Mouse (Mus musculus) liver, embryonic 16.5 days (tissue): ENCODE results near the gene Dnah2. TPM values are rescaled to one million over a fixed set of nuclear protein-coding genes. Genes with fewer than 3 reads are reported as not detected.

Experiments
- ATAC-seq: fragments of 200-750 bp; cut with Nextera tagmentation; 2 replicates; pipeline ENCODE4 v1.8.0; 2017; ENCODE audit warnings: low read depth, mild to moderate bottlenecking, moderate number of reproducible peaks, moderate library complexity
- H3K27ac ChIP-seq: fragments of 300-500 bp; sonication (generic); 2 replicates; pipeline ENCODE4 v1.5.1; 2014; ENCODE audit warnings: mild to moderate bottlenecking, low read length
- H3K27me3 ChIP-seq: fragments of 300-500 bp; sonication (generic); 2 replicates; pipeline ENCODE4 v1.6.1; 2014; ENCODE audit warnings: low read depth, low read length, mixed read lengths; ENCODE audit not compliant: control insufficient read depth, insufficient read depth
- H3K36me3 ChIP-seq: fragments of 300-500 bp; sonication (generic); 2 replicates; pipeline ENCODE4 v1.6.1; 2014; ENCODE audit warnings: mild to moderate bottlenecking; ENCODE audit not compliant: control insufficient read depth, insufficient read depth
- H3K4me1 ChIP-seq: fragments of 300-500 bp; sonication (generic); 2 replicates; pipeline ENCODE4 v1.6.1; 2014; ENCODE audit warnings: low read depth, low read length, mixed read lengths; ENCODE audit not compliant: control insufficient read depth
- H3K4me2 ChIP-seq: fragments of 300-500 bp; sonication (generic); 2 replicates; pipeline ENCODE4 v1.6.1; 2014; ENCODE audit warnings: low read depth, low read length, mixed read lengths
- H3K4me3 ChIP-seq: fragments of 300-500 bp; sonication (generic); 2 replicates; pipeline ENCODE4 v1.5.1; 2014; ENCODE audit warnings: low read depth, mild to moderate bottlenecking, low read length
- H3K9ac ChIP-seq: fragments of 300-500 bp; sonication (generic); 2 replicates; pipeline ENCODE4 v1.6.1; 2014; ENCODE audit warnings: low read depth, low read length
- H3K9me3 ChIP-seq: fragments of 300-500 bp; sonication (generic); replicated peaks from 2 replicates; pipeline ENCODE4 v1.6.1; 2016; ENCODE audit warnings: low read length; ENCODE audit not compliant: control insufficient read depth
- WGBS: fragments of 180-500 bp; shearing (Covaris S2); extraction: QIAGEN DNeasy Blood & Tissue Kit; methylation state at CpG from one replicate; pipeline ENCODE4 v1.1.7; 2014; ENCODE audit not compliant: insufficient replicate concordance; 5-methylcytosine and 5-hydroxymethylcytosine counted together
- polyA plus RNA-seq: library from polyadenylated mRNA; unstranded; fragments of >200 nt; fragmentation: Nextera tagmentation; extraction: Ambion mirVana; gene quantifications from 2 replicates; pipeline ENCODE4 v1.2.1, GENCODE M21; 2015

The Dnah2 gene
- polyA plus RNA-seq, 1 experiment from 2014 or later = 0.09 TPM

GRCm38 (mm10) chr11:69418481-69419442 lies 130.1 kb downstream of the Dnah2 start:
- Histone ChIP-seq H3K4me2 (peak overlapping the region; percentile 89), H3K9ac (peak overlapping the region; percentile 47), H3K27ac (peak overlapping the region; percentile 80), H3K27me3 (peaks cover 56% of the 10 kb centered on the region), H3K36me3 (no peaks in the 10 kb centered on the region), H3K4me3 (peak overlapping the region; percentile 58), H3K9me3 (no peaks in the 10 kb centered on the region), H3K4me1 (peaks cover 54% of the 10 kb centered on the region)
- under 1% methylated on average over 45 of the region's 45 CpGs for WGBS
- peak; percentile 80 for ATAC-seq

- peak overlapping the region; percentile 80 for H3K27ac ChIP-seq
- ATAC-seq = peak; percentile 37
Observed at GRCm38 (mm10) chr11:69417449-69418384, 131.2 kb downstream of the Dnah2 start.

GRCm38 (mm10) chr11:69416921-69417448 lies 131.9 kb downstream of the Dnah2 start:
- H3K36me3 ChIP-seq = no peaks in the 10 kb centered on the region
- no peak overlapping the region for H3K9ac ChIP-seq
- peak overlapping the region; percentile 89 for H3K4me2 ChIP-seq
- peak overlapping the region; percentile 69 for H3K27ac ChIP-seq
- peak overlapping the region; percentile 58 for H3K4me3 ChIP-seq
- H3K4me1 ChIP-seq = peaks cover 70% of the 10 kb centered on the region
- H3K9me3 ChIP-seq = no peaks in the 10 kb centered on the region
- 27% methylated on average over 8 of the region's 8 CpGs for WGBS
- H3K27me3 ChIP-seq = peaks cover 51% of the 10 kb centered on the region
- ATAC-seq = no peak

More at GRCm38 (mm10) chr11:69417449-69418384, 131.2 kb downstream of the Dnah2 start:
- Histone ChIP-seq H3K9me3 (no peaks in the 10 kb centered on the region), H3K27me3 (peaks cover 56% of the 10 kb centered on the region), H3K4me2 (peak overlapping the region; percentile 89), H3K4me3 (peak overlapping the region; percentile 58), H3K36me3 (no peaks in the 10 kb centered on the region), H3K4me1 (peaks cover 63% of the 10 kb centered on the region), H3K9ac (peak overlapping the region; percentile 47)
- WGBS = under 1% methylated on average over 39 of the region's 39 CpGs

DNA sequence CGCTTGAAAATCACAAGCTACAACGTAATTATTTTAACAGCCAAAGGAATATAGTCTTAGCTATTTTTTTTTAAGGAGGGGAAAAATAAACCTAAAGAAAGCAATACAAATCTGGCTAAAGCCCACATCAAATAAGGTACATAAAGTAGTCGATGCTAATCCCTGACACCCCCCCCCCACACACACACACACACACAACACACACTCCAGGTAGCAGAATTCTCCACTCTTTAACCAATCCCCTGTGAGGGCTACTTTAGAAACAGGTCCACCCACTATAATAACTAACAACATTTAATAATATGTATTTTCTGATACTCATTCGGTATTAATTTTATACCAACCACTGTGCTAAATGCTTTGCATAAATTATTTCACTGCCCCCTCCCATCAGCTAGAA lies 132.4 kb downstream of the Dnah2 start:
- peak overlapping the region; percentile 16 for H3K4me3 ChIP-seq
- peaks cover 46% of the 10 kb centered on the region for H3K27me3 ChIP-seq
- H3K9ac ChIP-seq = no peak overlapping the region
- peak overlapping the region; percentile 54 for H3K27ac ChIP-seq
- ATAC-seq = no peak
- H3K9me3 ChIP-seq = no peaks in the 10 kb centered on the region
- H3K4me2 ChIP-seq = peak overlapping the region; percentile 54
- no peaks in the 10 kb centered on the region for H3K36me3 ChIP-seq
- 9% methylated on average over 4 of the region's 4 CpGs for WGBS
- H3K4me1 ChIP-seq = peaks cover 75% of the 10 kb centered on the region

- Histone ChIP-seq H3K36me3 (no peaks in the 10 kb centered on the region), H3K27me3 (peaks cover 40% of the 10 kb centered on the region), H3K4me2 (peak overlapping the region; percentile 54), H3K4me3 (peak overlapping the region; percentile 60), H3K9ac (peak overlapping the region; percentile 55), H3K4me1 (peaks cover 72% of the 10 kb centered on the region), H3K27ac (peak overlapping the region; percentile 83), H3K9me3 (no peaks in the 10 kb centered on the region)
- 2% methylated on average over 21 of the region's 25 CpGs for WGBS
- no peak for ATAC-seq
Observed at GRCm38 (mm10) chr11:69415668-69416451, 133.1 kb downstream of the Dnah2 start.

GRCm38 (mm10) chr11:69415327-69415667 lies 133.6 kb downstream of the Dnah2 start:
- peak; percentile 6; the same call in 1 of the 2 replicates for ATAC-seq
- Histone ChIP-seq H3K27me3 (peaks cover 34% of the 10 kb centered on the region), H3K4me3 (peak overlapping the region; percentile 60), H3K36me3 (no peaks in the 10 kb centered on the region), H3K9ac (peak overlapping the region; percentile 55), H3K4me2 (peak overlapping the region; percentile 54), H3K9me3 (no peaks in the 10 kb centered on the region), H3K4me1 (peaks cover 71% of the 10 kb centered on the region), H3K27ac (peak overlapping the region; percentile 83)
- 9% methylated on average over 3 of the region's 3 CpGs for WGBS

DNA sequence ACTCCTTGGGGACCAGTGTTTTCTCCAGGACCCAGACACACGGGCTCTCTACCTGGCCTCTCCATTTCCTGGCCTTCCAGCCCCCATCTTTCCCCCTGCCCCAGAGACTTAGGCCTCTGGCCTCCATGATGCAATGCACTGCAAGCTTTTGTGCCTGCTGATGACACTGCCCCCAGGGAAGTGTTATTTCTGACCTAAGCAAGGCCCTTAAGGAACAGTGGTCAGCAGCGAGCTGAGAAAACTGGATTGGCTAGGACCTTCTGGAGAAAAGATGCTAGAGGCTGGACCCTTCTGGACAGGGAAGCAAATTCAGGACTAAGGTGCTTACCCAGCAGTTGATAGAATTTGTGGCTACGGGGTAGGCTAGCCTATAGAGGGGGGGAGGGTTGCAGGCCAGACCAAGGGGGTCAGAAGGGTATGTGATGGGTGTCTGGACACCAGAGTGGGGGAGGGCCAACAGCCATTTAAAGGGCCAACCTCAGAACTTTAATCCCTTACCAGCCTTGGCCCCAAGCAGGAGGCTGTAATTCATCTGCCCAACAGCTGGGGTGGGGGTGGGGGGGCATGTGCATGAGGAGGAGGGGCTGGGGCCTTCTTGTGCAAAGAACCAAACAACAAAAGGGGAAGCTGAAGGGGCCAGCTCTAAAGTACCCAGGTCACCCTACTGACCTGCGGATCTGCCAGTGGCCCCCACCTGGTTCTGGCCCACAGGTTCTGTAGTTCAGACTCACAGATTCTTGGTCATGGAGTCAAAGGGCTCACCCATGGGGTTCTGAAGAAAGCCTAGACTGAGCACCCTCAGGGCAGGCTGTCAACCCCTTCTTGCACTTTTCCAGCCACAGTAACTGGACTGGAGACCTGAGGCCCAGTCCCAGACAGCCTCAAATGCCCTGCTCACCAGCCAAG lies 134.2 kb downstream of the Dnah2 start:
- ATAC-seq = no peak
- H3K9me3 ChIP-seq = no peaks in the 10 kb centered on the region
- H3K9ac ChIP-seq = peak overlapping the region; percentile 35; the same call in 1 of the 2 replicates
- WGBS = 40% methylated on average over 4 of the region's 4 CpGs
- peaks cover 70% of the 10 kb centered on the region for H3K4me1 ChIP-seq
- H3K4me2 ChIP-seq = peak overlapping the region; percentile 54
- H3K36me3 ChIP-seq = no peaks in the 10 kb centered on the region
- H3K27me3 ChIP-seq = peaks cover 34% of the 10 kb centered on the region
- H3K27ac ChIP-seq = peak overlapping the region; percentile 83
- H3K4me3 ChIP-seq = peak overlapping the region; percentile 60
